Mouse (Mus musculus) cerebellum, postnatal 10 days (tissue): ENCODE measurements around the gene Isg20.

Source experiments
- DNase-seq, 2 experiments: peaks; one replicate each; pipeline ENCODE4 v3.0.0; 2021; ENCODE audit warnings: mixed read lengths in 2 of 2

Isg20 gene

GRCm38 (mm10) chr7:78904175-78904574, 9.0 kb upstream of the Isg20 start:
- DNase-seq, result no peak

- DNase-seq, result no peak
Observed at GRCm38 (mm10) chr7:78909026-78909425, 4.2 kb upstream of the Isg20 start.

DNA sequence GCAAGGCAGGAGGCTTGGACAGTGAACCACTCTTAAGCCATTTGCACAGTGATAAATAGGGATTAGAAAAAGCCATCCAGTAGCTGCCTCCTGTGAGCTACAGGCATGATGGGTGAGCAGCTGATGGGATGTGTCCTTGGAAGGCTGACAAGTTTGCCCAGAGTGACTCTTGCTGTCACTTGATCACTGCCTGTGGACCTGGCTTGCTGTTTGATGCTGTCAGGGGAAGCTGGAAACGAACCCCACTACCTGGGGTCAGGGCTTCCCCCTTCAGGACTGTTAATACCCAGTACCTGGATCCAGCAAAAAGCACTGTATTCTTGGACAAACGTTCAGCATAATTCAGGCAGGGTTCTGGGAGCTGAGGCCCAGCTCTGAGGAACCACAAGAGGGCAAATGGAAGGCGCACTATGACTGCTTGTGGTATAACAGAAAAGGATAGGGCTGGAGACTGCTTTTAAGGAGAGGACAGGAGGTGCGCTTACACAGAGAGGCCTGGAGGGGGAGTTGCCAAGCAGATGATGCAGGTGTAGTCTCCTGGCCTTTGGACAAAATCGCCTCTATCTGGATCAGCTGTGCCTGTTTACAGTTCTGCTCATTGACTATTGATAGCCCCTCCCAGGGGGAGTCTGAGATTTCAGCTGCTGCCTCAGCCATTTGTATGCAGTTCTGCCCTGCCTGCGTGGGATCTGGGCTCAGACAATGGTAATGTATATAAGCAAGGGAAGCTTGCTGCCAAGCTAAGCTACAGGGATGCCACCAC, 2.7 kb upstream of the Isg20 start:
- DNase-seq, result no peak

- DNase-seq, result no peak
Observed at GRCm38 (mm10) chr7:78911209-78911608, 2.0 kb upstream of the Isg20 start.

GRCm38 (mm10) chr7:78912253-78912973, 811 bp upstream of the Isg20 start:
- peak in 1 of 2 experiments; percentile 42 for DNase-seq

DNA sequence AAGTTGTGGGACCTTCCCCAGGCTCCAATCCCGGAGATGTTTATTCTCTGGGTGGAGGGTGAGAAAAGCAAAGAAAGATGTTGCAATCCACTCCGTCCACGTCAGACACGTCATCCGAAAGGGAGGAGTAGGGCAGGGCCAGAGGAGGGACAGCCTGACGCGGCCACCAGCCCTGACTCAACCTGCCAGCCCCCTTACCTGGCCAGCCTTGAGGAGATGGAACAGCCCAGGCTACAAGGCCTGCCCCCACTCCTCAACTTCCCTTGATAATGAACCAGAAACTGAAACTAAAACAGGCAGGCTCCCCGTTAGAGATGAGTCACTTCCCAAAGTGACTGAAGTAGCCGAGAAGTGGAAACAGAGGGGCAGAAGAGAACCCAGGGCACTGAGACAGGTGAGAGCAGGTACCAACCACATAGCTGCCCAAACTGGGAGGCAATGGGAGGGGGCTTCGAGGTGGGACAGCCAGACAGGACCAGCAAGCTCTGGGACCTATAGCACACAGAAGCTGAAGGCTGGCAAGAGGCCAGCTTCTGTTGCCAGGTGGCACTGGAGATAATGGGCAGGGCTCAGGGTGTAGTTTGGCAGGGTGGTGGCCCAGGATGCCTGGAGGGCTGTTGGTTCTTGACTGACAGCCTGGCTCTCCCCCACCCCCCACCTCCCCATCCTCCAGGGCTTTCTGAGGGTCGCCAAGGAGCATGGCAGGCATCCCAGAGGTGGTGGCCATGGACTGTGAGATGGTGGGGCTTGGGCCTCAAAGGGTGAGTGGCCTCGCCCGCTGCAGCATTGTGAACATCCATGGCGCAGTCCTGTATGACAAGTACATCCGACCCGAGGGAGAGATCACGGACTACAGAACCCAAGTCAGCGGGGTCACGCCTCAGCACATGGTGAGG, 673 bp downstream of the Isg20 start:
- DNase-seq, result peak; percentile 63 to 64

GRCm38 (mm10) chr7:78914545-78914845, 1.3 kb downstream of the Isg20 start:
- DNase-seq, result no peak

- DNase-seq, result peak in 1 of 2 experiments; percentile 46
Observed at GRCm38 (mm10) chr7:78914896-78915510, 1.8 kb downstream of the Isg20 start.

- DNase-seq, result peak; percentile 70 to 76
Observed at GRCm38 (mm10) chr7:78918686-78919085, 5.5 kb downstream of the Isg20 start.

DNA sequence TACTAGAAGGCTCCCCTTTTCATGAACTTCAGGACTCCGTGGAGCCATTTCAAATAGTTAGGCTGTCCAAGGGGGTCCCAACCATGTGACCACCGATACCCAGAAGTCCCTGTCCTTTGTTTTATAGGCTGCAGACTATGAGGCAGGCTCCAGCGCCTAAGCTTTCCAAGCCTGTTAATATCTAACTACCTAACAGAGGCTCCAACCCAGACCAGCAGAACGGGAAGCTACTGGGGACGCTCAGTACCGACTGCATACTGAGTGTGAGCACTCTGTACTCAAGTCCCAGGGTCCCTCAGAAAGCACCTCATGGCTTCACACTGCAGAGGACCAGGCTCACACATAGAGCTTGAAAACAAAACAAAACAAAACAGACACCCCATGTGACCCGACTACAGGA, 9.3 kb downstream of the Isg20 start:
- DNase-seq, result no peak

DNA sequence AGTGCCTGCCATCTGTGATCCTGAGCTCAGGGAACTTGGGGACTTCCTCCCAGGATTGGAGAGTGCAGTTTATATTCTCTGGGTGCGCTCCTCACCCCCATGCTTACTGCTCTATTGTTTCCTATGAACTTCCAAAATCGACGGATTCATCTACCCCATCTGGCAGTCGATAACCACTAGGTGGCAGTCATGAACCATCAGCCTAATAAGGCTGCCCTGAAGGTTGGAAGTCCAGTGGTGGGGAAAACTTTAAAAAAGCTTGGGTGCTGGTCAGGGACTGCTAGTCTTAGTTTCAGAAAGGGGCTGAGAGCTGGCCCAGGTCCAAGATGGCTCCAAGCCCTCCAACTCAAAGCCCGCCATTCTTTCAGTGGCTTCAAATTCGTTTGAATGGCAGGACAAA, 11.1 kb downstream of the Isg20 start:
- DNase-seq, result peak; percentile 90 to 94

GRCm38 (mm10) chr7:78924796-78925195, 11.6 kb downstream of the Isg20 start:
- peak in 1 of 2 experiments; percentile 20 for DNase-seq

GRCm38 (mm10) chr7:78925680-78926079, 12.5 kb downstream of the Isg20 start:
- peak in 1 of 2 experiments; percentile 54 for DNase-seq

DNA sequence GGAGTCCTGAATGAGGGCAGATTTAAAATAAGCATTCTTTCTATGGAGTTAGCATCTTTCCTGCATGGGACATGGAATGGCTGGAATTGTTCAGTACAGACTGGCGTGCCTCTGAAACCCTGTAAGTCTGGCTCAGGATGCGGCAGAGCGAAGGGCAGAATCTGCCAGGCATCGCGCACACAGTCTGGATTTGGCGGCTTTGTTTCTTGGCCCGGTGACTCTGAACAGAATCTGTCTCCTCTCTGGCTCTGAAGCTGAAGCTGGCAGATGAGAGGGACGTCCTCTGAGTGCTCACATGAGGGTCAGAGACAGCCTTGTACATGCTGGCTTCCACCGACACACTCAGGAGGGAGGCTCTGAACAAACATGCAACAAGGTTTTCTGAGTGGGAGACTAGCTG, 12.9 kb downstream of the Isg20 start:
- peak; percentile 85 to 88 for DNase-seq

GRCm38 (mm10) chr7:78927266-78927665, 14.0 kb downstream of the Isg20 start:
- no peak for DNase-seq

- peak in 1 of 2 experiments; percentile 73 for DNase-seq
Observed at GRCm38 (mm10) chr7:78938957-78939602, 25.9 kb downstream of the Isg20 start.

DNA sequence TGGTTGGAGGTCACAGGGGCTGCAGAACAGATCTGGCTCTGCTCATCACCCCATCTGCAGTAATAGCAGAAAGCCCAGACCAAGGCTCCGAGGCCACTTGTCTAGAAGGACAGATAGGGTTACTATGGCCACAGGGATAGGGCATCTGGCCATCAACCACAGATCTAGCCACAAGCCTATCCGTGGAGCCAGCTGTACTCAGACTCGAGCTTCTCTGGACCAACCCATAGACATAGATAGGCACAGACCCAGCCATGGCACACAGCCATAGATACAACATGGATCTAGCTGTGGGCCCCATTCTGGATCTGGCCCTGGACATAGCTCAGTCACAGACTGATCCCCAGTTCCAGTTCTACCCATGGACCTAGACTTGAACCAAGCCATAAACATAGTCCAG, 27.7 kb downstream of the Isg20 start:
- DNase-seq, result no peak

DNA sequence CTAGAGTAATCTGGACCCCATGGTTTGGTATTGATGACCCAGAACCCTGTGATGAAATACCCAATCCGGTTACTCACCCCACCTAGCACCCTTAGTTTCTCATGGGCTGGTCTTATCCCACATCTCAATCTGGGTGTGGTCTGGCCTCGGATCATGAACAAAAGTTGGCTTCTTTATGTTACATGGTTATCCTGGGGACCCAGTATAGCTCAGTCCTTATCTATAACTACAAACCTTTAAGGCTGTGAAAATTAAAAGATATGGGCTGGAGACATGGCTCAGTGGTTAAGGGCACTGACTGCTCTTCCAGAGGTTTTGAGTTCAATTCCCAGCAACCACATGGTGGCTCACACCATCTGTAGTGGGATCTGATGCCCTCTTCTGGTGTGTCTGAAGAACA, 29.3 kb downstream of the Isg20 start:
- no peak for DNase-seq

DNA sequence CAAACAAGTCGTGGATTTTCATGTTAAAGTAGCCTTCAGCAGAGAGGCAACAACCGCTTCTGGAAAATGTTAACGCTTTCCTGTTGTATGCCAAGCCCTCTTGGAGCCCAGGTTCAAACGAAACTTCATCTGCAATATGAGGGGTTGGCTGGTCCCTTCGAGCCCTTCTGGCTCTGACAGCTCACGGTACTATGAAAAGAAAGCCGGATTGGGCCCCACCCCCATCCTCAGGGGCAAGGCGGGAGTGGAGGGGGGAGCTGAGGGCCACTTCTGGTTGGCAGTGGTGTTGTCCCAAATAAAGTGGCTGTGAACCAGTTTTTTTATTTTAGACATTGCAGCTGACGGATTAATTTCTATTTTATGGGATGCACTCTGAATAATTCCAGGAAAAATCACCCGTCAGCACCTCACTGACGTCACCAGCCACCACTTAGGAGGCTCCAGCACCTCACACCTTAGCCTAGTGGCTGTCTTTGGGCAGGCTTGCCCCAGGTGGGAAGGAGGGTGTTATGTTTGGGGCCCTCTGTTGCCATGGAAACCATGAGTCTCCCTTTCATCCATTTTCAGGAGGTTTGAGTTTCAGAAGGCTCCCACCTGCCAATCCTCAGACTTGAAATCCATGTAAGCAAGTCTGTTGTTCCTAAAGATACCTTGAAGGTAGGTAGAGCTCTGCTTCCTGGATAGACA, 40.8 kb downstream of the Isg20 start:
- no peak for DNase-seq

DNA sequence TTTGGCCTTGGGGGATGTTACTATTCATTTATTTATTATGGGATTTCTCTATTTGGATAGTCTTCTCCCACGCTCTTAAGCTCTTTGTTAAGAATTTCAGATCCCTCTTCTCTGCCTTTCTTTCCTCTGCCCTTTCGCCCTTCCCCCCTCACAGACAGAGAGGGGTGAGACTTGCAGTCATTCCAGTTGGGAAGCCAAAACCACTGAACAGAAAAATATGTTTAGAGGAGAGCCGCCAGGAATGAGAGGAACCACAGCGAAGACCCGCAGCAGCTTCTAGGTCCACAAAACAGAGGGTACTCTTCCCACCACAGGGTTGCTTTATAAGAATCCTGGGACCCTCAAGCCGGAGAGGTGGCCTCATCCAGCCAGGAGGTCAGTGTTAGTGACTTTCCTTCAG, 41.4 kb downstream of the Isg20 start:
- DNase-seq, result peak; percentile 40 to 49

- peak; percentile 85 to 88 for DNase-seq
Observed at GRCm38 (mm10) chr7:78955086-78955485, 41.9 kb downstream of the Isg20 start.
